Mouse (Mus musculus) liver, postnatal 0 days (tissue): Measurements from ENCODE around the gene Actn4. TPM values are rescaled to one million over a fixed set of nuclear protein-coding genes. Genes with fewer than 3 reads are reported as not detected.
"Not testable (repeated sequence)": the region's sequence is repeated elsewhere in the genome, so short reads cannot be mapped to it uniquely, and the experiment has no call there.

ENCODE experiments used
- ATAC-seq: fragments of 200-750 bp; cut with Nextera tagmentation; 2 replicates; pipeline ENCODE4 v1.8.0; 2017; ENCODE audit warnings: mild to moderate bottlenecking, moderate library complexity
- DNase-seq: peaks from one replicate; pipeline ENCODE4 v3.0.0-alpha.2; 2016
- H3K27ac ChIP-seq: fragments of 300-500 bp; sonication (generic); 2 replicates; pipeline ENCODE4 v1.5.1; 2014; ENCODE audit warnings: antibody characterized with exemption, moderate library complexity, mild to moderate bottlenecking, low read depth
- H3K27me3 ChIP-seq: fragments of 300-500 bp; sonication (generic); 2 replicates; pipeline ENCODE4 v1.6.1; 2014; ENCODE audit warnings: low read length, control low read depth, mixed read lengths; ENCODE audit not compliant: insufficient read depth
- H3K36me3 ChIP-seq: fragments of 300-500 bp; sonication (generic); replicated peaks from 2 replicates; pipeline ENCODE4 v1.6.1; 2014; ENCODE audit warnings: mild to moderate bottlenecking, control low read depth, low read length, moderate library complexity, mixed read lengths; ENCODE audit not compliant: insufficient read depth
- H3K4me1 ChIP-seq: fragments of 300-500 bp; sonication (generic); 2 replicates; pipeline ENCODE4 v1.6.1; 2014; ENCODE audit warnings: antibody characterized with exemption, mild to moderate bottlenecking, control low read depth; ENCODE audit not compliant: insufficient read depth
- H3K4me2 ChIP-seq: fragments of 300-500 bp; sonication (generic); 2 replicates; pipeline ENCODE4 v1.6.1; 2014; ENCODE audit warnings: low read depth, mild to moderate bottlenecking, low read length, moderate library complexity, mixed read lengths
- H3K4me3 ChIP-seq: fragments of 300-500 bp; sonication (generic); 2 replicates; pipeline ENCODE4 v1.5.1; 2014; ENCODE audit warnings: low read depth, low read length
- H3K9ac ChIP-seq: fragments of 300-500 bp; sonication (generic); replicated peaks from 2 replicates; pipeline ENCODE4 v1.6.1; 2014; ENCODE audit warnings: mild to moderate bottlenecking, moderate library complexity
- H3K9me3 ChIP-seq: fragments of 300-500 bp; sonication (generic); 2 replicates; pipeline ENCODE4 v1.6.1; 2016; ENCODE audit warnings: mild to moderate bottlenecking, control low read depth, low read length, mixed read lengths
- CTCF ChIP-seq: sonication (generic); IDR thresholded peaks from 2 replicates; pipeline ENCODE4 v1.5.1; 2016; ENCODE audit warnings: antibody characterized with exemption, low read depth
- EP300 ChIP-seq: IDR thresholded peaks from 2 replicates; pipeline ENCODE4 v1.6.1; 2016; ENCODE audit warnings: antibody characterized with exemption, low read depth, mild to moderate bottlenecking
- WGBS: fragments of 180-500 bp; shearing (Covaris S2); extraction: QIAGEN DNeasy Blood & Tissue Kit; methylation state at CpG from one replicate; pipeline ENCODE4 v1.1.7; 2014; ENCODE audit not compliant: insufficient replicate concordance; 5-methylcytosine and 5-hydroxymethylcytosine counted together
- polyA plus RNA-seq: library from polyadenylated mRNA; unstranded; fragments of >200 nt; fragmentation: Nextera tagmentation; extraction: Ambion mirVana; gene quantifications from 2 replicates; pipeline ENCODE4 v1.2.1, GENCODE M21; 2015

Actn4 gene
- polyA plus RNA-seq, 1 experiment from 2014 or later: 81.2 TPM

GRCm38 (mm10) chr7:28893643-28894265 lies 68.4 kb downstream of the Actn4 start:
- TF ChIP-seq EP300: no peak
- peak; percentile 66 for TF ChIP-seq CTCF
- no peak overlapping the region for H3K27ac ChIP-seq
- DNase-seq (peak; percentile 50), ATAC-seq (peak; percentile 36; the same call in 1 of the 2 replicates)
- no peak overlapping the region for H3K9ac ChIP-seq
- no peak overlapping the region for H3K4me3 ChIP-seq
- no peak overlapping the region for H3K4me2 ChIP-seq
- 73% methylated on average over 7 of the region's 7 CpGs for WGBS
- peaks cover 7% of the 10 kb centered on the region for H3K27me3 ChIP-seq
- peaks cover 3% of the 10 kb centered on the region; the same call in 1 of the 2 replicates for H3K4me1 ChIP-seq
- peaks cover 73% of the 10 kb centered on the region for H3K36me3 ChIP-seq
- H3K9me3 ChIP-seq: no peaks in the 10 kb centered on the region

GRCm38 (mm10) chr7:28892601-28893000 lies 69.5 kb downstream of the Actn4 start:
- Histone ChIP-seq H3K4me3 (no peak overlapping the region), H3K27ac (no peak overlapping the region), H3K9me3 (no peaks in the 10 kb centered on the region), H3K4me1 (peaks cover 5% of the 10 kb centered on the region; the same call in 1 of the 2 replicates), H3K36me3 (peaks cover 61% of the 10 kb centered on the region), H3K9ac (no peak overlapping the region), H3K27me3 (peaks cover 17% of the 10 kb centered on the region), H3K4me2 (no peak overlapping the region)
- no peak for TF ChIP-seq EP300
- no peak for TF ChIP-seq CTCF
- DNase-seq (no peak), ATAC-seq (no peak)
- WGBS: 92% methylated on average over 17 of the region's 17 CpGs

- Histone ChIP-seq H3K4me1 (peaks cover 5% of the 10 kb centered on the region; the same call in 1 of the 2 replicates), H3K9ac (peak overlapping the region; percentile 35; the same call in 1 of the 2 replicates), H3K36me3 (peaks cover 23% of the 10 kb centered on the region), H3K27ac (no peak overlapping the region), H3K4me2 (peak overlapping the region; percentile 50), H3K27me3 (peaks cover 22% of the 10 kb centered on the region), H3K9me3 (no peaks in the 10 kb centered on the region), H3K4me3 (peak overlapping the region; percentile 12; the same call in 1 of the 2 replicates)
- DNase-seq: no peak
- WGBS: 8% methylated on average over 24 of the region's 27 CpGs
- ATAC-seq: no peak
- no peak for TF ChIP-seq CTCF
- TF ChIP-seq EP300: no peak
Observed at GRCm38 (mm10) chr7:28888701-28889161, 73.4 kb downstream of the Actn4 start.

GRCm38 (mm10) chr7:28886486-28886885 lies 75.7 kb downstream of the Actn4 start:
- Histone ChIP-seq H3K36me3 (peaks cover 3% of the 10 kb centered on the region), H3K9me3 (no peaks in the 10 kb centered on the region), H3K4me3 (no peak overlapping the region), H3K4me1 (peaks cover 5% of the 10 kb centered on the region; the same call in 1 of the 2 replicates), H3K27me3 (peaks cover 22% of the 10 kb centered on the region), H3K27ac (no peak overlapping the region), H3K9ac (no peak overlapping the region), H3K4me2 (no peak overlapping the region)
- no peak for TF ChIP-seq EP300
- TF ChIP-seq CTCF: no peak
- ATAC-seq (no peak), DNase-seq (no peak)
- 24% methylated on average over 14 of the region's 14 CpGs for WGBS

GRCm38 (mm10) chr7:28883704-28884103 lies 78.4 kb downstream of the Actn4 start:
- not testable (repeated sequence) for H3K4me3 ChIP-seq, H3K4me2 ChIP-seq, DNase-seq, H3K36me3 ChIP-seq, H3K9me3 ChIP-seq, H3K9ac ChIP-seq, H3K4me1 ChIP-seq, H3K27ac ChIP-seq, ATAC-seq
- 84% methylated on average over 3 of the region's 4 CpGs for WGBS
- H3K27me3 ChIP-seq: peaks cover 14% of the 10 kb centered on the region

- TF ChIP-seq EP300 (no peak), CTCF (no peak)
- 74% methylated on average over 11 of the region's 11 CpGs for WGBS
- H3K4me3 ChIP-seq: no peak overlapping the region
- no peak overlapping the region for H3K4me2 ChIP-seq
- peaks cover 9% of the 10 kb centered on the region for H3K27me3 ChIP-seq
- ATAC-seq: no peak
- no peak overlapping the region for H3K9ac ChIP-seq
- no peaks in the 10 kb centered on the region for H3K4me1 ChIP-seq
- no peaks in the 10 kb centered on the region for H3K36me3 ChIP-seq
- H3K9me3 ChIP-seq: no peaks in the 10 kb centered on the region
- DNase-seq: no peak
- H3K27ac ChIP-seq: no peak overlapping the region
Observed at GRCm38 (mm10) chr7:28883039-28883438, 79.1 kb downstream of the Actn4 start.
